Mouse (Mus musculus) kidney, embryonic 15.5 days (tissue): Measurements from ENCODE around the gene Usp33. TPM values are rescaled to one million over a fixed set of nuclear protein-coding genes. Genes with fewer than 3 reads are reported as not detected.
A peak's percentile ranks its signal among the peaks of the same experiment; 100 is the strongest.
"Not testable (repeated sequence)": the region's sequence is repeated elsewhere in the genome, so short reads cannot be mapped to it uniquely, and the experiment has no call there.

Source experiments
- ATAC-seq: fragments of 200-750 bp; cut with Nextera tagmentation; replicated peaks from 2 replicates; pipeline ENCODE4 v1.8.0; 2017; ENCODE audit warnings: moderate TSS enrichment; ENCODE audit not compliant: low FRiP score
- H3K27ac ChIP-seq: fragments of 300-500 bp; sonication (generic); 2 replicates; pipeline ENCODE4 v1.5.1; 2015; ENCODE audit warnings: mild to moderate bottlenecking, inconsistent platforms
- H3K27me3 ChIP-seq: fragments of 300-500 bp; sonication (generic); 2 replicates; pipeline ENCODE4 v1.6.1; 2015; ENCODE audit warnings: inconsistent platforms
- H3K36me3 ChIP-seq: fragments of 300-500 bp; sonication (generic); 2 replicates; pipeline ENCODE4 v1.6.1; 2015; ENCODE audit warnings: inconsistent platforms
- H3K4me1 ChIP-seq: fragments of 300-500 bp; sonication (generic); 2 replicates; pipeline ENCODE4 v1.6.1; 2015; ENCODE audit warnings: inconsistent platforms
- H3K4me2 ChIP-seq: fragments of 300-500 bp; sonication (generic); 2 replicates; pipeline ENCODE4 v1.6.1; 2015; ENCODE audit warnings: moderate library complexity, mild to moderate bottlenecking, inconsistent platforms
- H3K4me3 ChIP-seq: fragments of 300-500 bp; sonication (generic); replicated peaks from 2 replicates; pipeline ENCODE4 v1.5.1; 2015; ENCODE audit warnings: mild to moderate bottlenecking, inconsistent platforms
- H3K9ac ChIP-seq: fragments of 300-500 bp; sonication (generic); 2 replicates; pipeline ENCODE4 v1.6.1; 2015; ENCODE audit warnings: mild to moderate bottlenecking, inconsistent platforms
- H3K9me3 ChIP-seq: fragments of 300-500 bp; sonication (generic); replicated peaks from 2 replicates; pipeline ENCODE4 v1.6.1; 2016; ENCODE audit warnings: inconsistent platforms
- WGBS: fragments of 180-500 bp; shearing (Covaris S2); methylation state at CpG from one replicate; pipeline ENCODE4 v1.1.7; 2015; ENCODE audit warnings: mixed read lengths; 5-methylcytosine and 5-hydroxymethylcytosine counted together
- polyA plus RNA-seq: library from polyadenylated mRNA; unstranded; fragments of >200 nt; fragmentation: Nextera tagmentation; extraction: Ambion mirVana; gene quantifications from 2 replicates; pipeline ENCODE4 v1.2.1, GENCODE M21; 2015

Gene Usp33
- polyA plus RNA-seq: 39.2 and 40.3 TPM in 2 replicates

GRCm38 (mm10) chr3:152345732-152346632 is at the start of gene Usp33:
Gene Usp33, plus strand, starts transcription at chr3:152346478.
- WGBS: 6% methylated on average over 42 of the region's 44 CpGs
- H3K4me1 ChIP-seq: peaks cover 14% of the 10 kb centered on the region

GRCm38 (mm10) chr3:152300376-152301337 is 45.6 kb upstream of the Usp33 start:
- no peaks in the 10 kb centered on the region for H3K27me3 ChIP-seq
- H3K36me3 ChIP-seq: peaks cover 41% of the 10 kb centered on the region
- H3K27ac ChIP-seq: peak overlapping the region; percentile 86
- no peak overlapping the region for H3K9ac ChIP-seq
- no peaks in the 10 kb centered on the region for H3K9me3 ChIP-seq
- WGBS: 68% methylated on average over 14 of the region's 14 CpGs
- H3K4me1 ChIP-seq: no peaks in the 10 kb centered on the region
- no peak overlapping the region for H3K4me2 ChIP-seq
- H3K4me3 ChIP-seq: no peak overlapping the region
- peak; percentile 55 for ATAC-seq

More at GRCm38 (mm10) chr3:152345732-152346632, at the start of gene Usp33:
- no peaks in the 10 kb centered on the region for H3K9me3 ChIP-seq
- ATAC-seq: peak; percentile 98
- H3K27ac ChIP-seq: peak within 1 kb of the TSS; percentile 79
- H3K27me3 ChIP-seq: no peaks in the 10 kb centered on the region
- peak within 1 kb of the TSS; percentile 70 for H3K4me3 ChIP-seq
- H3K9ac ChIP-seq: peak within 1 kb of the TSS; percentile 85
- H3K36me3 ChIP-seq: no peaks in the 10 kb centered on the region
- peak within 1 kb of the TSS; percentile 63 for H3K4me2 ChIP-seq

GRCm38 (mm10) chr3:152302991-152303390 is 43.3 kb upstream of the Usp33 start:
- Histone ChIP-seq H3K9me3 (no peaks in the 10 kb centered on the region), H3K4me3 (no peak overlapping the region), H3K4me1 (no peaks in the 10 kb centered on the region), H3K4me2 (no peak overlapping the region), H3K27ac (no peak overlapping the region), H3K36me3 (peaks cover 33% of the 10 kb centered on the region), H3K9ac (no peak overlapping the region), H3K27me3 (no peaks in the 10 kb centered on the region)
- 84% methylated on average over 9 of the region's 9 CpGs for WGBS
- ATAC-seq: no peak

- H3K27ac ChIP-seq: peak overlapping the region; percentile 65; the same call in 1 of the 2 replicates
- H3K9me3 ChIP-seq: no peaks in the 10 kb centered on the region
- peaks cover 33% of the 10 kb centered on the region for H3K36me3 ChIP-seq
- no peaks in the 10 kb centered on the region for H3K27me3 ChIP-seq
- 52% methylated on average over 6 of the region's 6 CpGs for WGBS
- H3K9ac ChIP-seq: no peak overlapping the region
- ATAC-seq: no peak
- no peak overlapping the region for H3K4me2 ChIP-seq
- H3K4me1 ChIP-seq: peaks cover 9% of the 10 kb centered on the region
- no peak overlapping the region for H3K4me3 ChIP-seq
Measured at GRCm38 (mm10) chr3:152304093-152304815, 42.0 kb upstream of the Usp33 start.

GRCm38 (mm10) chr3:152305080-152305479 is 41.2 kb upstream of the Usp33 start:
- Histone ChIP-seq H3K27me3 (no peaks in the 10 kb centered on the region), H3K4me2 (no peak overlapping the region), H3K9me3 (no peaks in the 10 kb centered on the region), H3K4me1 (peaks cover 14% of the 10 kb centered on the region), H3K9ac (no peak overlapping the region), H3K4me3 (no peak overlapping the region), H3K27ac (peak overlapping the region; percentile 65; the same call in 1 of the 2 replicates), H3K36me3 (peaks cover 33% of the 10 kb centered on the region)
- no peak for ATAC-seq
- WGBS: 84% methylated on average over 8 of the region's 8 CpGs

GRCm38 (mm10) chr3:152305971-152306370 is 40.3 kb upstream of the Usp33 start:
- no peak overlapping the region for H3K27ac ChIP-seq
- no peak for ATAC-seq
- no peak overlapping the region for H3K4me3 ChIP-seq
- 83% methylated on average over 4 of the region's 4 CpGs for WGBS
- peaks cover 29% of the 10 kb centered on the region for H3K36me3 ChIP-seq
- H3K4me2 ChIP-seq: no peak overlapping the region
- H3K9me3 ChIP-seq: no peaks in the 10 kb centered on the region
- H3K4me1 ChIP-seq: peaks cover 14% of the 10 kb centered on the region
- H3K9ac ChIP-seq: no peak overlapping the region
- H3K27me3 ChIP-seq: no peaks in the 10 kb centered on the region

- Histone ChIP-seq H3K4me1 (peaks cover 14% of the 10 kb centered on the region), H3K27ac (peak overlapping the region; percentile 42), H3K9me3 (no peaks in the 10 kb centered on the region), H3K9ac (no peak overlapping the region), H3K4me3 (no peak overlapping the region), H3K4me2 (no peak overlapping the region), H3K36me3 (peaks cover 31% of the 10 kb centered on the region), H3K27me3 (no peaks in the 10 kb centered on the region)
- WGBS: 30% methylated on average over 10 of the region's 10 CpGs
- ATAC-seq: peak; percentile 66
Measured at GRCm38 (mm10) chr3:152308485-152309249, 37.6 kb upstream of the Usp33 start.

- 90% methylated on average over 9 of the region's 9 CpGs for WGBS
- peak overlapping the region; percentile 42 for H3K27ac ChIP-seq
- H3K4me2 ChIP-seq: no peak overlapping the region
- ATAC-seq: no peak; the same call in 1 of the 2 replicates
- H3K36me3 ChIP-seq: peaks cover 29% of the 10 kb centered on the region
- H3K4me3 ChIP-seq: no peak overlapping the region
- H3K9me3 ChIP-seq: no peaks in the 10 kb centered on the region
- no peaks in the 10 kb centered on the region for H3K27me3 ChIP-seq
- no peak overlapping the region for H3K9ac ChIP-seq
- peaks cover 14% of the 10 kb centered on the region for H3K4me1 ChIP-seq
Measured at GRCm38 (mm10) chr3:152309250-152309645, 37.0 kb upstream of the Usp33 start.

GRCm38 (mm10) chr3:152314666-152315065 is 31.6 kb upstream of the Usp33 start:
- WGBS: 78% methylated on average over 14 of the region's 14 CpGs
- not testable (repeated sequence) for H3K4me1 ChIP-seq, H3K27me3 ChIP-seq, H3K4me3 ChIP-seq, ATAC-seq, H3K9me3 ChIP-seq, H3K4me2 ChIP-seq, H3K27ac ChIP-seq, H3K9ac ChIP-seq
- peaks cover 19% of the 10 kb centered on the region for H3K36me3 ChIP-seq

- Histone ChIP-seq H3K36me3 (peaks cover 22% of the 10 kb centered on the region), H3K9me3 (no peaks in the 10 kb centered on the region), H3K4me3 (no peak overlapping the region), H3K27me3 (no peaks in the 10 kb centered on the region), H3K4me1 (no peaks in the 10 kb centered on the region), H3K27ac (no peak overlapping the region), H3K9ac (no peak overlapping the region), H3K4me2 (no peak overlapping the region)
- ATAC-seq: peak; percentile 94
- WGBS: 9% methylated on average over 7 of the region's 7 CpGs
Measured at GRCm38 (mm10) chr3:152315613-152316012, 30.7 kb upstream of the Usp33 start.
